Mouse (Mus musculus): ENCODE results near the gene Kmt2d.

- no peak for TF ChIP-seq EP300 (IDR thresholded peaks at IDR 0.05; ENCODE audit: low read depth)
- TF ChIP-seq CTCF (IDR thresholded peaks at IDR 0.05; ENCODE audit: low read depth), result 0 out of 2 replicates have a peak, but pooled peaks have one; percentile 5
Measured at GRCm38 (mm10) chr15:98818171-98818570, 52.8 kb downstream of the Kmt2d start.
